Mouse (Mus musculus): ENCODE measurements around the gene Hecw1. TPM values are rescaled to one million over a fixed set of nuclear protein-coding genes. Genes with fewer than 3 reads are reported as not detected.

The Hecw1 gene
- total and polyA plus RNA-seq, 2 experiments from 2014 or later = 0.34 to 0.37 TPM

- Histone ChIP-seq H3K4me2 (ENCODE audit: low read depth, low read length) (no peak overlapping the region), H3K27me3 (ENCODE audit: control insufficient read depth, insufficient read depth, low read length) (no peaks in the 10 kb centered on the region), H3K9me3 (replicated peaks; ENCODE audit: control insufficient read depth, low read length) (no peaks in the 10 kb centered on the region), H3K4me3 (ENCODE audit: low read depth, low read length) (no peak overlapping the region), H3K27ac (ENCODE audit: low read depth) (no peak overlapping the region), H3K9ac (replicated peaks; ENCODE audit: low read depth, low read length) (no peak overlapping the region), H3K4me1 (ENCODE audit: control insufficient read depth, insufficient read depth) (no peaks in the 10 kb centered on the region), H3K36me3 (replicated peaks; ENCODE audit: control insufficient read depth, insufficient read depth, low read length) (no peaks in the 10 kb centered on the region)
- 59% methylated on average over 5 of the region's 5 CpGs for WGBS
- TF ChIP-seq EP300 (IDR thresholded peaks at IDR 0.05; ENCODE audit: low read depth) = no peak
- TF ChIP-seq CTCF (IDR thresholded peaks at IDR 0.05; ENCODE audit: low read depth) = no peak
- ATAC-seq (ENCODE audit: insufficient read depth, low read depth) (no peak), DNase-seq (ENCODE audit: low spot score) (no peak)
Observed at GRCm38 (mm10) chr13:14461036-14461435, 62.0 kb downstream of the Hecw1 start.

GRCm38 (mm10) chr13:14457043-14457442, 66.0 kb downstream of the Hecw1 start:
- Histone ChIP-seq H3K27ac (ENCODE audit: low read depth) (no peak overlapping the region), H3K9me3 (replicated peaks; ENCODE audit: control insufficient read depth, low read length) (no peaks in the 10 kb centered on the region), H3K27me3 (ENCODE audit: control insufficient read depth, insufficient read depth, low read length) (no peaks in the 10 kb centered on the region), H3K4me1 (ENCODE audit: control insufficient read depth, insufficient read depth) (no peaks in the 10 kb centered on the region), H3K4me2 (ENCODE audit: low read depth, low read length) (no peak overlapping the region), H3K36me3 (replicated peaks; ENCODE audit: control insufficient read depth, insufficient read depth, low read length) (no peaks in the 10 kb centered on the region), H3K4me3 (ENCODE audit: low read depth, low read length) (no peak overlapping the region), H3K9ac (replicated peaks; ENCODE audit: low read depth, low read length) (no peak overlapping the region)
- DNase-seq (ENCODE audit: low spot score) (no peak), ATAC-seq (ENCODE audit: insufficient read depth, low read depth) (no peak)
- WGBS = 68% methylated on average over 2 of the region's 2 CpGs
- TF ChIP-seq CTCF (IDR thresholded peaks at IDR 0.05; ENCODE audit: low read depth) (no peak), EP300 (IDR thresholded peaks at IDR 0.05; ENCODE audit: low read depth) (no peak)

DNA sequence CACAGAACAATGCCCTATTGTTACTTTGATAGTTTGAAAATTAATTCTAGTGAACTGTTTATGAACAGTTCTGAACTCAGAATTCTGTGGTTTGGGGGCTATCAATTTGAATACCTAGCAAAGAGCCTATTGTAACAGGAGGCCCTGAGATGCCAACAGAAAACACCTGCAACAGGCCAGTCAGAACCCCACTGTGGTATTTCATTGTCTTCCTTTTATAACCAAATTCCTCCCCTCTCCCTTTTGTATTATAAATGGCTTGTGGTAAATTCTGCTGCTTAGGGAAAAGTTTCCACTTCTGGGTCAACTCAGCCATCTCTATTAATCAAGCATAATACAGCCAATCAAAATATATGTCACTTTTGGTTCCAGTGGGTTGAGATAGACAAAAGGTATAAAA, 83.5 kb downstream of the Hecw1 start:
- no peak overlapping the region for H3K4me3 ChIP-seq (ENCODE audit: low read depth, low read length)
- no peak overlapping the region for H3K4me2 ChIP-seq (ENCODE audit: low read depth, low read length)
- H3K9ac ChIP-seq (replicated peaks; ENCODE audit: low read depth, low read length) = no peak overlapping the region
- no peaks in the 10 kb centered on the region for H3K36me3 ChIP-seq (replicated peaks; ENCODE audit: control insufficient read depth, insufficient read depth, low read length)
- DNase-seq (ENCODE audit: low spot score) (no peak), ATAC-seq (ENCODE audit: insufficient read depth, low read depth) (no peak)
- H3K4me1 ChIP-seq (ENCODE audit: control insufficient read depth, insufficient read depth) = no peaks in the 10 kb centered on the region
- no peaks in the 10 kb centered on the region for H3K27me3 ChIP-seq (ENCODE audit: control insufficient read depth, insufficient read depth, low read length)
- TF ChIP-seq EP300 (IDR thresholded peaks at IDR 0.05; ENCODE audit: low read depth) (no peak), CTCF (IDR thresholded peaks at IDR 0.05; ENCODE audit: low read depth) (no peak)
- H3K9me3 ChIP-seq (replicated peaks; ENCODE audit: control insufficient read depth, low read length) = no peaks in the 10 kb centered on the region
- no peak overlapping the region for H3K27ac ChIP-seq (ENCODE audit: low read depth)

DNA sequence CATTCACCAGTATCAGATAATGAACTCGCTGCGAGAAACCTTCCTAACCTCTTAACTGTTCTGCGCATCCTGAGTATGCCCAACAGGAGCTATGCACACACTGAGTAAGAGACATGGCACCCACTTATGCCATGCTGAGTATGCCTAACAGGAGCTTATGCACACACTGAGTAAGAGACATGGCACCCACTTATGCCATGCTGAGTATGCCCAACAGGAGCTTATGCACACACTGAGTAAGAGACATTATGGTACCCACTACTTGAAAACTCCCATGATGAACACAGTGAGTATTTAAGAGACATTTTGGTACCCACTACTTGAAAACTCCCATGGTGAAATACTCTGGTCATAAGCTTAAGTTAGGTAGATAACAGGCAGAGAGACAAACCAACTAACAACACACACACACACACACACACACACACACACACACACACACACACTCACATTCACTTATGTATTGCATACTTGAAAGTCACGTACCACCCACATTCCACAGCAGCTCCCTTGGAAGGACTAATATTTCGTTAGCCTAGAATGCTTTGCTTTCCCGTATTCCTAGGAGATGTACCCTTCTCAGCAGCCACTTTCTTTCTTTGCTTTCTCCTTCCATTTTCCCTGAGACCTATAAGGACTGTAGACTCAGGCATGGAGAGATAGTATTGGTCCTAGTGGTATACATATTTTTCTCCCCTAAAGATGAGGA, 94.0 kb downstream of the Hecw1 start:
- DNase-seq (ENCODE audit: low spot score) (no peak), ATAC-seq (ENCODE audit: insufficient read depth, low read depth) (no peak)
- Histone ChIP-seq H3K36me3 (replicated peaks; ENCODE audit: control insufficient read depth, insufficient read depth, low read length) (no peaks in the 10 kb centered on the region), H3K4me3 (ENCODE audit: low read depth, low read length) (no peak overlapping the region), H3K27ac (ENCODE audit: low read depth) (no peak overlapping the region), H3K27me3 (ENCODE audit: control insufficient read depth, insufficient read depth, low read length) (no peaks in the 10 kb centered on the region), H3K4me1 (ENCODE audit: control insufficient read depth, insufficient read depth) (no peaks in the 10 kb centered on the region), H3K9me3 (replicated peaks; ENCODE audit: control insufficient read depth, low read length) (no peaks in the 10 kb centered on the region), H3K4me2 (ENCODE audit: low read depth, low read length) (no peak overlapping the region), H3K9ac (replicated peaks; ENCODE audit: low read depth, low read length) (no peak overlapping the region)
- WGBS = 82% methylated on average over 6 of the region's 6 CpGs
- no peak for TF ChIP-seq CTCF (IDR thresholded peaks at IDR 0.05; ENCODE audit: low read depth)

DNA sequence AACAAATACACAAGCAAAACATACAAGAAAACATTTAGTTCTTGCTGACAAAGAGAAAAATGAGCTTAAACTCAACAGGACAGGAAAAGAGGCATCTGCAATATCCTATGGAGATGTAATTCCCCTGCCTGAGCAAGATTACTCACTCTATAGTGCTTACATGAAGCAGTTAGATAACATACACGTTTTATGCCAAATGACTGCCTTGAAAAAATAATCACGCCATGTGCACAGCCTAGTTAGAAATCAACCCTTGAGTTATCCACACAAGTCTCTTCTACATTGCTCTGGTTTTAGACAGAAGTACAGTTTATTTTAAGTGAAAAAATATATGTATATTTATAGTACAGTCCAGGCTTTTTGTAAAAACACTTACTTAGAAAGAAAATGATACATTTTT, 98.2 kb downstream of the Hecw1 start:
- H3K27me3 ChIP-seq (ENCODE audit: control insufficient read depth, insufficient read depth, low read length) = no peaks in the 10 kb centered on the region
- no peak for DNase-seq (ENCODE audit: low spot score)

DNA sequence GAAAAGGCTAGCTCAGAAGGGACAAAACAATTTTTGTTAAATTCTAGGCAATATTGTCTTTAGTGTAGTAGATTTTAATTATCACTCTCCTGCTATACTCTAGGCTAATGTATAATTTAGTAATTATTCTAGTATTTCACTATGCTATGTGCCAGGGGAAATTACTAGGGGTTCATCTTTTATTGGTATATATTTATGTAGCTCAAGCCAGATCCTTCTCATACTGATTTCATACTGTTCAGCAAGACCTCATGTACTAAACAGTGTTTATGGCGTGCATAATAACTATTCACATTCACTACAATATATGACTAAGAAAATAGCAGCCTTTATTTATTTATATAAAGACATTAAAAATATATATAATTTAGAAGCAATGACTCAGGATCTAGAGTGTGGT, 109.6 kb downstream of the Hecw1 start:
- TF ChIP-seq CTCF (IDR thresholded peaks at IDR 0.05; ENCODE audit: low read depth) = no peak
- no peak for TF ChIP-seq EP300 (IDR thresholded peaks at IDR 0.05; ENCODE audit: low read depth)
- no peak for ATAC-seq (ENCODE audit: insufficient read depth, low read depth)
- DNase-seq (ENCODE audit: low spot score) = no peak
- Histone ChIP-seq H3K9me3 (replicated peaks; ENCODE audit: control insufficient read depth, low read length) (no peaks in the 10 kb centered on the region), H3K36me3 (replicated peaks; ENCODE audit: control insufficient read depth, insufficient read depth, low read length) (no peaks in the 10 kb centered on the region), H3K4me3 (ENCODE audit: low read depth, low read length) (no peak overlapping the region), H3K27ac (ENCODE audit: low read depth) (no peak overlapping the region), H3K9ac (replicated peaks; ENCODE audit: low read depth, low read length) (no peak overlapping the region), H3K27me3 (ENCODE audit: control insufficient read depth, insufficient read depth, low read length) (no peaks in the 10 kb centered on the region), H3K4me2 (ENCODE audit: low read depth, low read length) (no peak overlapping the region), H3K4me1 (ENCODE audit: control insufficient read depth, insufficient read depth) (no peaks in the 10 kb centered on the region)
- 74% methylated on average over 1 of the region's 1 CpGs for WGBS

More for the DNA sequence above, 98.2 kb downstream of the Hecw1 start:
- WGBS = 49% methylated on average over 2 of the region's 2 CpGs
- no peak for ATAC-seq (ENCODE audit: insufficient read depth, low read depth)
- TF ChIP-seq EP300 (IDR thresholded peaks at IDR 0.05; ENCODE audit: low read depth) (no peak), CTCF (IDR thresholded peaks at IDR 0.05; ENCODE audit: low read depth) (no peak)
- Histone ChIP-seq H3K36me3 (replicated peaks; ENCODE audit: control insufficient read depth, insufficient read depth, low read length) (no peaks in the 10 kb centered on the region), H3K4me1 (ENCODE audit: control insufficient read depth, insufficient read depth) (no peaks in the 10 kb centered on the region), H3K4me2 (ENCODE audit: low read depth, low read length) (no peak overlapping the region), H3K4me3 (ENCODE audit: low read depth, low read length) (no peak overlapping the region), H3K9ac (replicated peaks; ENCODE audit: low read depth, low read length) (no peak overlapping the region), H3K9me3 (replicated peaks; ENCODE audit: control insufficient read depth, low read length) (no peaks in the 10 kb centered on the region), H3K27ac (ENCODE audit: low read depth) (no peak overlapping the region)

Data from heart, postnatal 0 days (tissue).